Mouse (Mus musculus) brain, embryonic 14.5 days (tissue): ENCODE results near the gene Hipk1.

Experiments used
- CTCF ChIP-seq: fragments of 200-500 bp; IDR thresholded peaks from 2 replicates; pipeline ENCODE4 v1.5.1; 2012; ENCODE audit warnings: inconsistent platforms, mild to moderate bottlenecking, moderate library complexity, borderline replicate concordance; ENCODE audit not compliant: insufficient read depth, insufficient read length; ENCODE audit errors: extremely low read depth
- POLR2A ChIP-seq: fragments of 200-500 bp; IDR thresholded peaks from 2 replicates; pipeline ENCODE4 v1.6.1; 2012; ENCODE audit warnings: mild to moderate bottlenecking, inconsistent platforms, borderline replicate concordance; ENCODE audit not compliant: poor library complexity, insufficient read depth, insufficient read length, severe bottlenecking; ENCODE audit errors: extremely low read depth

DNA sequence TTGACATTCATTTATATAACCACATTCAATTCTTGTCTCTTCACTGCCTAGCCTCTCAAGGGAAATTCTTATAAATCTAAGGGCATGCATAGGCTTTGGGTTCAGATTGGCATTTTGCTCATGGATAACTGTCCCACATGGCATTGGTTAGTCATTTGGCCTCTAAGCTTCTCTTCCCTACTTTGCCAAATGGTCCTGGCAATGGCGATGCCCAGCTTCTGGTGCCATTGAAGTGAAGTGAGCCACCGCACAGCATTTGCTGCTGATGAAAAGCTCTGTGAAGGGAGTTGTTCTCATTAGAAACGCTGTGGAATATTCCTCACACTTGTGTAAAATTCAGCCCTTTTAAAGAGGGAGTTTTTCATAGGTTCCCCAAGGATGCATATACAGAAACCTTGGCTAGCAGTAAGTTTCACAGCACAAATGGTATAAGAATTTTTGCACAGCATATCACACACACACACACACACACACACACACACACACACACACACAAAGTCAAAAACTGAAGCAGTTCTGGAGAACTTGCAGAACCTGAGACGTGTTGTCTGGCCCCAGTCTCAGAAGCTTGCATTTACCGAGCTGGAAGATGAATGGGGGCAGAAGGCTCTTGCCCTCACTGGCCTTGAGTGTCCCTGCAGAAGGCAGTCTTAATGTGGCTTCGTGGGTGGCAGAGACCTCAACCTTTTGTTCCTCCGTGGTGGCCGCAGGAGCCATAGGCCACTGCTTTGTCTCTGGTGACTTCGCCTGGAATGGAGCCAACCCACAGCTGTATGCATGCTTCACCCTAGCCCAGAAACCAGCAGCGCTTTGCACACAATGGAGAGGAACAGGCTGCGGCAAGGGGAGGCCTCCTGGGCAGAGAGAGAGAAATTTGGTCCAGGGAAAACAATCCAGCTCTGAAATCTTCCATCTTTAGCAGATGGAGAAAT, 75.3 kb downstream of the Hipk1 start:
- TF ChIP-seq CTCF (no peak), POLR2A (no peak)
